Mouse (Mus musculus): Measurements from ENCODE around the gene Gstp1.

- TF ChIP-seq CTCF (IDR thresholded peaks at IDR 0.05; ENCODE audit: control insufficient read depth, insufficient read depth, insufficient replicate concordance, low read depth, low read length) (no peak), POLR2A (IDR thresholded peaks at IDR 0.05; ENCODE audit: control insufficient read depth, low read depth, low read length) (no peak)
Observed at GRCm38 (mm10) chr19:4013066-4013465, 24.7 kb downstream of the Gstp1 start.
